Mouse (Mus musculus) heart, postnatal 10 days (tissue): ENCODE data around the gene Neurog3. TPM values are rescaled to one million over a fixed set of nuclear protein-coding genes. Genes with fewer than 3 reads are reported as not detected.

Experiments
- DNase-seq, 2 experiments: peaks; one replicate each; pipeline ENCODE4 v3.0.0; 2021
- intact Hi-C: fragments of 180-260 bp; cut with DNase I; formaldehyde crosslinking; loops from one replicate; pipeline ENCODE4 v1.15.1; 2025
- total RNA-seq, 2 experiments: library from RNA; stranded (reverse); gene quantifications; 2 replicates each; pipeline ENCODE4 v1.2.3; 2021

The Neurog3 gene
- total RNA-seq, 2 experiments from 2014 or later = not detected

GRCm38 (mm10) chr10:62135696-62136470, 3.0 kb downstream of the Neurog3 start:
- no peak for DNase-seq
- intact Hi-C loops = no loop called here

DNA sequence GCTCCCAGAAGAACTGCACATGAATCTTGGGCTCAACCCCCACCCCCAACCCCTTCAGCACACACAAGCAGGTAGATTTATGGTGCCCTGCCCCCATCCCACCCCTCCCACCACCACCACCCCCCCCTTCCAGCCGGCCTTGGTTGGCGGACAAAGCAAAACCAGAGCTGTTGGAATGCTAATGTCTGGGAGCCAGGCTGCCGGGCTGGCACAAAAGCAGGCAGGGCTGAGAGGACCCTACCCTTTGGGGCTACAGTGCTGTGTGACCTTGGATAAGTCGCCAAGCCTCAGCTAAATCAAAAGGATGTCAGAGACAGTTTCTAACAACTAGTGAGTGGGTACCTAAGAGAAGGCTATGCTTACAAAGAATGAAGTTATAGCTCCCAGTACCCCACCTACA, 4.3 kb downstream of the Neurog3 start:
- no peak for DNase-seq
- intact Hi-C loops = no loop called here

- intact Hi-C loops = no loop called here
- peak; percentile 24 to 33 for DNase-seq
Measured at GRCm38 (mm10) chr10:62138040-62138439, 5.2 kb downstream of the Neurog3 start.

DNA sequence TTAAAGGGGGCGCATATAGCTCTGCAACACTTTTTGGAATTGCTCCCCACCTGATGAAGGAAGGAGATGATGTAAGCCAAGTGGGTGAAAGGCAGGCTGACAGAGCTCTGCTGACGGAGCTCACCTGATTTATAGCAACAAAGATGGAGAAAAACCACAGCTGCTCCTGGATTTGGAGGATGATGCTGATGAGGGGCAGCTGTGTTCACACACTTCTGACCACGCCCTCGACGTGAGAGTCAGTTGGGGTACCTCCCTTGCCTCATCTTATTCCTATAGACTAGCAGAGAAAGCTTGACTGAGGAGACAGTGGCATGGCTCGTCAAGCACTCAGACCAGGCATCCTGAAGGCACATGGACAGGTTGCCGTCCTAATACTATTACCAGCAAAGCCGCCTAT, 10.9 kb downstream of the Neurog3 start, which contains the start of gene Fam241b:
Gene Fam241b (minus strand): TSS at position 101 of the 400 bp plus-strand sequence.
- no peak for DNase-seq
- intact Hi-C loops = no loop called here

DNA sequence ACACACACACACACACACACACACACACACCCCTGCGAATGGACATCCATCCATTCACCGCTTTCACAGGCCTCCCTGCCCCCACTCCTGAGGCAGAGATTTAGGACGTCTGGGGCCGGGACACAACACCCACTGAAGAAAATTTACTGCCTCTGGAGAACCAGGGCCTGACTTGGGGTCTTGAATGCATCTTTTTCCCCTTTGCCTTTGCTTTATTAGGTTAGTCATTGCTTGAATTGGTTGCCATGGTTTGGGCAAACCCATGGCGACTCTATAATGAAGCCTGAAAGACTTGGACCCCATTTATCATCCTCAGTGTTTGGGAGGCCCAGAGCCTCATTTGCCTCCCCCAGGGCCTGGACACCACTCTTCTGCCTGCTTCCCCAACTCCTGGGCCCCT, 13.1 kb downstream of the Neurog3 start:
- intact Hi-C loops = no loop called here
- DNase-seq = no peak

GRCm38 (mm10) chr10:62147466-62148248, 14.8 kb downstream of the Neurog3 start:
- intact Hi-C loops = no loop called here
- DNase-seq = no peak

DNA sequence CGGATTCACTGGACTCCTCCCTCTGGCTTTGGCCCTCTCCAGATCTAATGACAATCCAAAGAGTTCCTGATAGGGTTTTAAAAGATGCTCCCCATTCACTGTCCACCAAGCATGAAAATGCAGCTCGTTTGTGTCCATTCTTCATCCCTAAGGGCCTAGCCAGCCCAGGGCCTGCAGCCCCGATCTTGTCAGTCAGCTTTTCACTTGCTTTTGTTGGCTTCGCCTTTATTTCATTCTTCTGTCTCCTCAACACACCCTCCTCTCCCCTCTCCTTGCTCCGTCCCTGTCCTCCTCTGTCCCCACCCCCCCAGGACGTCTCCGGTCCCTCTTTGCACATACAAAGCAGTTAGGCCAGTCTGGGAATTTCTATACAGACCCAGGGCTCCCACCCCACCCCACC, 17.0 kb downstream of the Neurog3 start:
- DNase-seq = no peak
- intact Hi-C loops = no loop called here

DNA sequence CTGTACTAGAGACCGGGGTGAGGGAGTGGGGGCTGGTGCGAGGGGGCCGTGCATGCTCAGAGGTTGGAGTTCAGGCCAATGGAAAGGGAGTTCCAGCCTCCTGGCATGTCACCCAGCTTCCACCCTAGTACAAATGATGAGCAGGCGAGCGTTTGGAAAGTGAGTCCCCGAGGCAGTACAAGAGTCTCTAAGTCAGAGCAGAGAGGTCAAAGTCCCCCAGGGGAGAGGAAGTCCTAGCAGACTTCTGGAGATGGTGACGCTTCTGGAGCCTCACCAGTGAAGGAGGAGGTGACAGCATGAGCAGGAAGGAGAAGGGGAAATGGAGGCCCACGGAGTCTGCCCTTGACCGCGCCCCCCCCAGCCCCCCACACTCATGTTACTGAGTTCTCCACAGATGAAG, 29.5 kb downstream of the Neurog3 start:
- peak; percentile 24 to 25 for DNase-seq
- intact Hi-C loops = no loop called here

DNA sequence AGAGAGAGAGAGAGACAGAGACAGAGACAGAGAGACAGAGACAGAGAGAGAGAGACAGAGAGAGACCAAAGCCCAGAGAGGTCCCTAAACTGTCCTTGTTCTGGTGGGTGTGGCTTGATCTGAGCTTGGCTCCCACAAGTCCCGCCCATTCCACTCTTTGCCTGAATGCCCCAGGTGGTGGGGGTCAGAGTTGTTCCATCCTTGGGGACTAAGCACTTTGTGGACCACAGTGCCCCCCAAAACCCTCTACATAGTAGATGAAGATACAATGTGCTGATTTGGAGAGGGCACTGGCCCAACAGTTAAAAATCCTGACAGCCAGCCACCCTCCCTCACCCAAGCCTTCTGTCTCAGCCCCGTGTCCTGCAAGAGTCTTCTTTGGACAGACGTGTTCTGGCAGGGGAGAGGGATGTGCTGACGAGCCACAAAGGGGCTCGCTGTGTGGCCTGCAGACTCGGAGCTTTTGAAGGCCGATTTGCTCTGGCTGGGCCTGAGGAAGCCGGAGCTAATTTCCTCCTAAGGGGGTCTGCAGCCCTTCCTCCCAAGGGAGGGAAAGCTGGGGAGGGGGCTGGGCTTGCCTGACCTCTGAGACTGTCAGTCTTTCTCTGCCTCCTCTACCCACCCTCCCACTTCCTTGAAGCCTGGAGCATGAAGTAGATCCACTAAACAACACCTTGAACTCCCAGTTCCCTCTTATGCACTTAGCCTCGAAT, 40.1 kb downstream of the Neurog3 start:
- intact Hi-C loops = no loop called here
- no peak for DNase-seq

DNA sequence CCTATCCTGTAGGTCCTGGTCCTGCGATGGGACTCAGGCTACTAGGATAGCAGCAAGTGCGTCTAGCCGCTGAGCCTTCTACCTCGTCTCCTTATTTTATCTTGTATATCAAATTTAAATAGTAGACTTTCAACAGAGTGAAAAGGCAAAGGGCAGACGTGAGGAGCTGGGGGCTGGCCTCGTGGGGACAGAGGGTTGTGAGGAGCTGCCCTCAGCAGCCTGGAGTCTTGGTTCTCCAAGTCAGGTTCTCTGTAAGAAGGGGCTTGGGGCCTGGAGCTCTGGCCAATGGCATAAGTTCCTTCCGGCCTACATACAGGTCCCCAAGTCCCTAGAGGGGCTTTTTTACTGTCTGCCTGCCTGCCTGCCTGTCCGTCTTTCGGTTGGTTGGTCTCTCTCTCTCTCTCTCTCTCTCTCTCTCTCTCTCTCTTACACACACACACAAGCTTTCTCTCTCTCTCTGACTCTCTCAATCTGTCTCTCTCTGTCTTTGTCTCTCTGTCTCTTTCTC, 41.1 kb downstream of the Neurog3 start:
- intact Hi-C loops = no loop called here

DNA sequence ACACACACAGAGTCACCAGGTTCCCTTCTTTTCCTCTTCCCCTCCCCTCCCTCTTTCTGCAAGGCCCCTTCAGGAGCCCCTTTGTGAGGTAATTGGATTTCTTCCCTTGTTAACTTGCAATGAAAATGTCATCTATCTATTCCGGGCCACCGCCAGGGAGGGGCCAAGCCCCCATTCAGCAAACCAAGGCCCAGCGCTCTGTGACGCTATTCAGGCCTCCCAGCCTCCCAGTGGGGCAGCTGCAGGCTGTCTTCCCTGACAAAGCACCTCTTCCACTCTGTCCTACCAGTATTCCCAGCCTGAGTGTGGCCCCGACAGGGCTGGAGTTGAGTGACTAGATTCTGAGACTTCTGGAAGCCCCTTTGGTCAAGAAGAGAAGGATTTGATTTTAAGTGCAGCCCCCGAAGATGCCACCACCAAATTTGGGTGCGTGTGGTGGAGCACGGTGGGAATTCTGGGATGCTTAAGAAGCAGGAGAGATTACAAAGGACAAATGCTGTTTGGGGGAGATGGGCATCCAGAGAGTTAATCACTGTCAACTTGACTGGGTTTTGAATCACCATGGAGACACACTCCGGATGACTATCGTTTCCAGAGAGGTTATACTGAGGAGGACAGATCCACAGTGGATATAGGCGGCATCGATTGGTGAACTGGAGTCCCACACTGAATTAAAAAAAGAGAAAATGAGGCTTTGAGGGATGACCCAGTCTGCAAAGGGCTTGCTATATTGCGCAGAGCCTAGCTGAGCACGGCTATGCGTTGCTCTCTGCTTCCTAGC, 41.8 kb downstream of the Neurog3 start:
- intact Hi-C loops = no loop called here
- no peak for DNase-seq

More for the DNA sequence above, 41.1 kb downstream of the Neurog3 start:
- DNase-seq = no peak

DNA sequence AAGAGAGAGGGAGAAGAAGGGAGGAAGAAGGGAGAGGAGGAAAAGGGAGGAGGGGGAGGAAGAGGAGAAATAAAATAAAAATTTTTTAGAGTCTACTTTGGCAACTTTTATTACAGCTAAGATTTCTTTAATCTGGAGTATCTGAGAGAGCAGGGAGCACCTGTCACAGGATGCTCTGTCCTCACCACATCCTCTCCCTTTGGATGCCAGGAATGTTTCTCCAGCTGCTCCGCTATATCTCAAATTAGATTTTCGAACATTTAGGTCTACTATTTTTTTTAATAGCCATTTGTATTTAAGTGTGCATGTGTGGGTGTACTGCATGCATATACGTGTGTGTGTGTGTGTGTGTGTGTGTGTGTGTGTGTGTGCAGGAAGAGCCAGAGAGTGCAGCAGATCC, 47.1 kb downstream of the Neurog3 start:
- no peak for DNase-seq
- intact Hi-C loops = loop anchor here (5.0 kb wide), 2 partner anchors 128 to 343 kb away; no protein-coding TSS in a partner anchor

DNA sequence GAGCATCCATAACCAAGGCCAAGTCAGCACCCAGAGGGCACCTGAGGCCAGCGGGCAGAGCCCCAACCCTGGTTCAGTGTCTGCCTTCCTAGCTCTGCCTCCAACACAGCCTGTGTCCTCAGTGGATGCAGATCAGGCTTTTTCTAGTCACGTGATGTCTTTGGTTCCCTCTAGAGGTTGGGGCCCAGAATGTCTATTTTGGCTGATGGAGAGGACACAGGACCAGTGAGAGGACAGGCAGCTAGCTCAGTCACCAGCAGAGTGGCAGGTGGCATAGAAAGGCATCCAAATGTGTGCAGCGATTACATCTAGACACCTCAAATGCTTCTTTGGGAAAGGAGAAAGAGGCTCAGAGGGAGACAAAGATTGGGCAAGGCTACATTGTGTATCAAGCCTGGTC, 48.8 kb downstream of the Neurog3 start:
- intact Hi-C loops = loop anchor here (2.0 to 5.0 kb wide), 4 partner anchors 129 to 344 kb away; no protein-coding TSS in a partner anchor
- no peak for DNase-seq

DNA sequence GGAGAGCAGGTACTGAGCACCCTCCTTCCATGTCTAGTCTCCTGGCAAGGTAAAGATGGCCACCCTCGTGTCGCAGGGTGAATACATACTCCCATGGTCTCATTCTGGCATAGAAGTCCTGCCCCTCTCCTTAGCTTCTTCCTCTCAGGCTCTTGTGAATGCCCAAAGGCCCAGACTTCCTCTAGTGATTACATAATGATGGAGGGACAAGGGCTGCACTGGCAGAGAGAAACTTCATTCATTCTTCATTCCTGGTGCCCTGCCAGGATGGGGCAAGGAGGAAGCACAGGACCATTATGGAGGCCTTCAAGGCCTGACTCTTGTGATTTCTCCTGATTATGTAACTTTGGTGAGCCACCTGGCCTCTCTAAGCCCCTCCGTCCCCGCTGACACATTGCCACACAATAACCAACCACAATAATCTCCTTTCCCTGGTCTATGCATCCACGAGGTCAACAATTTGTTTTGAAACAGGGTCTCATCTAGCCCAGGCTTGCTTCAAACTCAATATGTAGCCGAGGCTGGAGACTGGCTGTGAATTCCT, 49.7 kb downstream of the Neurog3 start:
- DNase-seq = no peak

DNA sequence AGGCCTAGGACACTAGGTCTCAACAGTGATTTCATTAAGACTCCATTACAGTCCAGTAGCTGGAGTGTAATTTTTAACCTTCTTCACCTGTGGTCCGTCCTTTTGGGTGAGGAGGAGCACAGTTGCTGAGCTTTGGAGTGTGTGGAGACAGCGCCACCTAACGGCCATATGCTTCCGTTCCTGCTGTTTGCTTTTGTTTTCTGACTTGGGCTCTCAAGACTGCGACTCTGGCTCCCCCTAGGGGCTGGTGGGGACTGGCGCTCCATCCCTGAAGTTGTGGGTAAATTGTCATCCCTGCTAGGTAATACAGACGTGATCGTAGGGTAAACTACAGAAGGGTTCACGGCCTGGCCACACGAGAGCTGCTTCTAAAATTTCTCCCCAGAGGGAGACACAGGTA, 50.2 kb downstream of the Neurog3 start:
- DNase-seq = peak; percentile 93 to 97
- intact Hi-C loops = loop anchor here (1.0 to 5.0 kb wide), 5 partner anchors 78 to 346 kb away; no protein-coding TSS in a partner anchor

More for the DNA sequence above, 49.7 kb downstream of the Neurog3 start:
- intact Hi-C loops = loop anchor here (1.0 to 5.0 kb wide), 5 partner anchors 77 to 345 kb away; no protein-coding TSS in a partner anchor

Other genes with a start within 250 kb of the Neurog3 start
- gene Col13a1, start 154.0 kb upstream of the Neurog3 start, total RNA-seq = 1 to 10 TPM; 1.8 to 1.9 TPM
- under 1 TPM in 1 of 2 experiments, not detected in 1; 0.52 TPM for gene Fam241b, start 10.8 kb downstream of the Neurog3 start, total RNA-seq
- gene Tspan15, start 98.2 kb downstream of the Neurog3 start, total RNA-seq = 10 to 100 TPM; 12.4 to 13.7 TPM
- gene Tacr2, start 119.3 kb downstream of the Neurog3 start, total RNA-seq = not detected
- gene Hk1, start 246.8 kb downstream of the Neurog3 start, total RNA-seq = 100 to 1,000 TPM; 167 to 178 TPM